Mouse (Mus musculus) cerebellum, adult 9-10 months (tissue): ENCODE measurements around the gene Sh3bp4.

Experiments
- DNase-seq: peaks from one replicate; pipeline ENCODE4 v3.0.0; 2022

The Sh3bp4 gene

GRCm38 (mm10) chr1:89095642-89096424, 25.6 kb downstream of the Sh3bp4 start:
- DNase-seq, result no peak

- DNase-seq, result no peak
Measured at GRCm38 (mm10) chr1:89102231-89103003, 32.2 kb downstream of the Sh3bp4 start.

- DNase-seq, result no peak
Measured at GRCm38 (mm10) chr1:89103004-89103263, 32.7 kb downstream of the Sh3bp4 start.

GRCm38 (mm10) chr1:89103505-89103904, 33.3 kb downstream of the Sh3bp4 start:
- DNase-seq, result no peak

GRCm38 (mm10) chr1:89104066-89104765, 34.0 kb downstream of the Sh3bp4 start:
- no peak for DNase-seq

- no peak for DNase-seq
Measured at GRCm38 (mm10) chr1:89105891-89106830, 35.9 kb downstream of the Sh3bp4 start.

GRCm38 (mm10) chr1:89107466-89107865, 37.3 kb downstream of the Sh3bp4 start:
- DNase-seq, result no peak

GRCm38 (mm10) chr1:89108340-89108896, 38.2 kb downstream of the Sh3bp4 start:
- DNase-seq, result no peak

- no peak for DNase-seq
Measured at GRCm38 (mm10) chr1:89109767-89110166, 39.6 kb downstream of the Sh3bp4 start.

GRCm38 (mm10) chr1:89110767-89111534, 40.7 kb downstream of the Sh3bp4 start:
- no peak for DNase-seq

- DNase-seq, result no peak
Measured at GRCm38 (mm10) chr1:89112544-89112943, 42.3 kb downstream of the Sh3bp4 start.

GRCm38 (mm10) chr1:89113731-89114130, 43.5 kb downstream of the Sh3bp4 start:
- DNase-seq, result no peak

GRCm38 (mm10) chr1:89117062-89117461, 46.8 kb downstream of the Sh3bp4 start:
- DNase-seq, result no peak

- DNase-seq, result no peak
Measured at GRCm38 (mm10) chr1:89118076-89118475, 47.9 kb downstream of the Sh3bp4 start.

- no peak for DNase-seq
Measured at GRCm38 (mm10) chr1:89118836-89119235, 48.6 kb downstream of the Sh3bp4 start.

- DNase-seq, result no peak
Measured at GRCm38 (mm10) chr1:89120290-89120689, 50.1 kb downstream of the Sh3bp4 start.

- no peak for DNase-seq
Measured at GRCm38 (mm10) chr1:89121466-89121865, 51.3 kb downstream of the Sh3bp4 start.

GRCm38 (mm10) chr1:89122376-89122775, 52.2 kb downstream of the Sh3bp4 start:
- DNase-seq, result no peak

- DNase-seq, result no peak
Measured at GRCm38 (mm10) chr1:89124076-89124475, 53.9 kb downstream of the Sh3bp4 start.

- no peak for DNase-seq
Measured at GRCm38 (mm10) chr1:89127163-89127562, 56.9 kb downstream of the Sh3bp4 start.

- DNase-seq, result no peak
Measured at GRCm38 (mm10) chr1:89130429-89130828, 60.2 kb downstream of the Sh3bp4 start.
